Mouse (Mus musculus) midbrain, embryonic 14.5 days (tissue): Measurements from ENCODE around the gene Agbl3. TPM values are rescaled to one million over a fixed set of nuclear protein-coding genes. Genes with fewer than 3 reads are reported as not detected.

ENCODE experiments used
- ATAC-seq: fragments of 200-750 bp; cut with Nextera tagmentation; 2 replicates; pipeline ENCODE4 v1.8.0; 2017; ENCODE audit warnings: moderate number of reproducible peaks, moderate library complexity; ENCODE audit not compliant: low FRiP score, low TSS enrichment
- DNase-seq: peaks from one replicate; pipeline ENCODE4 v3.0.0-alpha.2; 2015
- H3K27ac ChIP-seq: fragments of 300-500 bp; sonication (generic); replicated peaks from 2 replicates; pipeline ENCODE4 v1.5.1; 2014; ENCODE audit warnings: mild to moderate bottlenecking, low read depth, low read length, moderate library complexity
- H3K27me3 ChIP-seq: fragments of 300-500 bp; sonication (generic); 2 replicates; pipeline ENCODE4 v1.6.1; 2014; ENCODE audit warnings: low read length, control low read depth, mixed read lengths; ENCODE audit not compliant: control insufficient read depth, insufficient read depth
- H3K36me3 ChIP-seq: fragments of 300-500 bp; sonication (generic); 2 replicates; pipeline ENCODE4 v1.6.1; 2014; ENCODE audit warnings: low read length, control low read depth; ENCODE audit not compliant: control insufficient read depth, insufficient read depth
- H3K4me1 ChIP-seq: fragments of 300-500 bp; sonication (generic); 2 replicates; pipeline ENCODE4 v1.6.1; 2014; ENCODE audit warnings: mild to moderate bottlenecking, antibody characterized with exemption, low read length, control low read depth; ENCODE audit not compliant: control insufficient read depth, insufficient read depth
- H3K4me2 ChIP-seq: fragments of 300-500 bp; sonication (generic); 2 replicates; pipeline ENCODE4 v1.6.1; 2014; ENCODE audit warnings: mild to moderate bottlenecking, low read length, moderate library complexity
- H3K4me3 ChIP-seq: fragments of 300-500 bp; sonication (generic); replicated peaks from 2 replicates; pipeline ENCODE4 v1.5.1; 2014; ENCODE audit warnings: low read depth, low read length
- H3K9ac ChIP-seq: fragments of 300-500 bp; sonication (generic); replicated peaks from 2 replicates; pipeline ENCODE4 v1.6.1; 2014; ENCODE audit warnings: mild to moderate bottlenecking, low read length, moderate library complexity
- H3K9me3 ChIP-seq: fragments of 300-500 bp; sonication (generic); 2 replicates; pipeline ENCODE4 v1.6.1; 2016; ENCODE audit warnings: low read length, control low read depth, mixed read lengths; ENCODE audit not compliant: control insufficient read depth
- WGBS: fragments of 180-500 bp; shearing (Covaris S2); extraction: QIAGEN DNeasy Blood & Tissue Kit; methylation state at CpG from one replicate; pipeline ENCODE4 v1.1.7; 2014; 5-methylcytosine and 5-hydroxymethylcytosine counted together
- polyA plus RNA-seq: library from polyadenylated mRNA; unstranded; fragments of >200 nt; fragmentation: Nextera tagmentation; extraction: Ambion mirVana; gene quantifications from 2 replicates; pipeline ENCODE4 v1.2.1, GENCODE M21; 2014

The Agbl3 gene
- polyA plus RNA-seq = 14.7 and 16.0 TPM in 2 replicates

- ATAC-seq = peak; percentile 96
- 1% methylated on average over 80 of the region's 81 CpGs for WGBS
- H3K9me3 ChIP-seq = no peaks in the 10 kb centered on the region
Measured at GRCm38 (mm10) chr6:34780231-34780942, at the start of gene Agbl3. Gene Agbl3 (plus strand): TSS chr6:34780432.

DNA sequence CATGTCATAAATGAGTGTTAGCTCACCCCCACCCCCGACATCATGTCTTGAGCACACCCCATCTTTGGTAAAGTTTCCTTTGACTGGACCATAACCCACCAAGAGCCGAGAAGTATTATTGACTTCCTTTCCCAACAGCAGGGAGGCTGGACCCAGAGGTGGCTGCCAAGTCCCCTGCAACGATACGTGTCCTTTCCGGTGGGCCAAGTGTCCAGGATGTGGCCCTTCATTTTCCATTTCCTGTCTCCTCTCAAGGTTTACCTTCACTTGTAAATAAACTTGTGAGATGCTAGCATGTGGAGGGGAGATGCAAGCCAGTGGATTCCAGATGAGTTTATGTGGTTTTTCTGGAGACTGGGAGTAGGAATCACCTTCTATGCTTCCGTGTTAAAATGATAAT is 49.2 kb upstream of the Agbl3 start:
- Histone ChIP-seq H3K27me3 (no peaks in the 10 kb centered on the region), H3K9me3 (no peaks in the 10 kb centered on the region), H3K9ac (no peak overlapping the region), H3K4me3 (no peak overlapping the region), H3K4me1 (no peaks in the 10 kb centered on the region), H3K27ac (no peak overlapping the region), H3K4me2 (no peak overlapping the region), H3K36me3 (no peaks in the 10 kb centered on the region)
- DNase-seq = no peak
- no peak for ATAC-seq
- 92% methylated on average over 6 of the region's 6 CpGs for WGBS

More at GRCm38 (mm10) chr6:34780231-34780942, at the start of gene Agbl3:
- Histone ChIP-seq H3K4me3 (peak within 1 kb of the TSS; percentile 64), H3K27ac (peak within 1 kb of the TSS; percentile 97), H3K9ac (peak within 1 kb of the TSS; percentile 92), H3K36me3 (no peaks in the 10 kb centered on the region), H3K4me2 (peak within 1 kb of the TSS; percentile 67), H3K4me1 (no peaks in the 10 kb centered on the region), H3K27me3 (no peaks in the 10 kb centered on the region)
- DNase-seq = peak; percentile 98

- Histone ChIP-seq H3K9ac (no peak overlapping the region), H3K4me2 (no peak overlapping the region), H3K27ac (no peak overlapping the region), H3K36me3 (no peaks in the 10 kb centered on the region), H3K4me1 (no peaks in the 10 kb centered on the region), H3K9me3 (no peaks in the 10 kb centered on the region), H3K27me3 (no peaks in the 10 kb centered on the region), H3K4me3 (no peak overlapping the region)
- WGBS = 79% methylated on average over 9 of the region's 9 CpGs
- ATAC-seq = no peak
- no peak for DNase-seq
Measured at GRCm38 (mm10) chr6:34731529-34731928, 48.7 kb upstream of the Agbl3 start.

DNA sequence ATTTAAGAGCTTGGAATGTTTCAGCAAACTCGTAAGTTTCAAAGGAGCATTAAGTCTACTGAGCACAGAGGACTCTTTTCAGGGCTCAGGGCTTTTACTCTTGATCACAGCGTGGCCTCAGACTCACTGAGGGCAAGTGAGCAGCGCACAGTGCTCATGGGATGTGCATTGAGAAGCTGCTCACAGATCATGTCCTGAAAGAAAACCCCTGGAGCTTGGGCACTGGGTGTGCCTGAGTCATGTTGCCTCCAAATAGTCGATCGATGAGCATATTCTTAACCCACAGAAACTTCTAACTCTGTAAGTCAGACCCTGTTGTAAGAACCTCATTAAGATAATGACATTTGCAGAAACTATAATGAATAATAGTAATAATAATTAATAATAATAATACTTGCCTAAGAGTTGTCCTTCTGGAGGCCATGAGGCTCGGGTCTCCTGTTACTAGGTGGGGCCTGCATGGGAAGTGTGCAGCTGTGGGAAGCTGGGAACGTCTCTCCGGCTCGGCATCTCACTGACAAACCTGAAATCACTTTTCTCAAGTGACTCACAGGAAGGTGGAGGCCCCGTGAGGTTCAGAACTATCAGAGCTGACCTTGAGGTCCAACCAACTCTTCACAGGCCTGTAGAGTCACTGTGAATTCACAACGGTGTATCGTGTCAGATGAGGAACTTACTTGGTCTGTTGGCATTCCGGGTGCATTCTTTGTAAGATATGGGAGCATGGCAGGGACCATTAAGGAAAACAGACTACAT is 45.1 kb upstream of the Agbl3 start:
- H3K4me3 ChIP-seq = no peak overlapping the region
- DNase-seq (no peak), ATAC-seq (no peak)
- H3K36me3 ChIP-seq = no peaks in the 10 kb centered on the region
- H3K9ac ChIP-seq = no peak overlapping the region
- H3K9me3 ChIP-seq = no peaks in the 10 kb centered on the region
- H3K4me2 ChIP-seq = no peak overlapping the region
- no peaks in the 10 kb centered on the region for H3K27me3 ChIP-seq
- WGBS = 89% methylated on average over 13 of the region's 13 CpGs
- no peak overlapping the region for H3K27ac ChIP-seq
- no peaks in the 10 kb centered on the region for H3K4me1 ChIP-seq

DNA sequence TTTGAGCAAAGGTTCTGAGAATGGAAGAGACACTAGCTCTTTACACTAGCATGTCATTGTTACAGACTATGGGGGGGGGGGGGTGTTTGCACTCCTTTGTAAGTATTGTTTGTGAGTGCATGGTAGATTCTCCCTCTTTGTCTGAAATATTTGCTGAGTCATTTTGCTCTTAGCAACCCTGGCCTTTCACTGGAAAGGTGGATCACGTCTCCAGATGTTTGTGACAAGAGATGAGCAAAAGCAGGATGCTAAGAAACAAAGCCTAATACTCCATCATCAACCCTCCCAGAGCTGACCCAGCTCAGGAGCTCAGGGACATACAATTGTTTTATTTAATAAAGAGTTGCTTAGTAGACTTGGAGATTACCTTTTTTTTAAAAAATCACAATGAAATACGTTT is 43.3 kb upstream of the Agbl3 start:
- H3K9me3 ChIP-seq = no peaks in the 10 kb centered on the region
- no peak overlapping the region for H3K4me2 ChIP-seq
- no peak overlapping the region for H3K9ac ChIP-seq
- H3K27ac ChIP-seq = no peak overlapping the region
- H3K4me1 ChIP-seq = no peaks in the 10 kb centered on the region
- H3K4me3 ChIP-seq = no peak overlapping the region
- H3K27me3 ChIP-seq = no peaks in the 10 kb centered on the region
- ATAC-seq (no peak), DNase-seq (no peak)
- 51% methylated on average over 2 of the region's 2 CpGs for WGBS
- no peaks in the 10 kb centered on the region for H3K36me3 ChIP-seq

GRCm38 (mm10) chr6:34743946-34744345 is 36.3 kb upstream of the Agbl3 start:
- Histone ChIP-seq H3K4me3 (no peak overlapping the region), H3K27ac (no peak overlapping the region), H3K9ac (no peak overlapping the region), H3K4me1 (no peaks in the 10 kb centered on the region), H3K27me3 (no peaks in the 10 kb centered on the region), H3K4me2 (no peak overlapping the region), H3K36me3 (no peaks in the 10 kb centered on the region; the same call in none of the 2 replicates), H3K9me3 (no peaks in the 10 kb centered on the region)
- DNase-seq (no peak), ATAC-seq (no peak)
- WGBS = 89% methylated on average over 4 of the region's 4 CpGs

DNA sequence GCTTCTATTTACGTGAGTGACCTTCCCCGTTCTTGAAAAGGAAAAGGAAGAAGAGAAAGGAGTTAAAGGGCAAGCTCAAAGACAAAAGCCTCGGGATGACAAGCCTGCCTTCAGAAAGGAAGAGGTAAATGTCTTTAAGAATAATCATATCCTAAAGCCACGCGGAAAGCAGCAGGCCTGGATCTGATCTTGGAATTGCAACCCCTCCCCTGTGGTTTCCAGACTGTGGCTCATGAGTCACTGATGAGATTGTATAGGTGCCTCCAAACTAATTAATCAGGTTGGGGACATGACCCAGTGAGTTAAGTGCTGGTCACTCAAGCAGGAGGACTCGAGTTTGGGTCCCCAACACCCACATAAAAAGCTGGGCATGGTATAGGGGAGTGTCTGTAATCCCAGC is 32.4 kb upstream of the Agbl3 start:
- H3K4me2 ChIP-seq = no peak overlapping the region
- no peak for ATAC-seq
- no peak overlapping the region for H3K4me3 ChIP-seq
- H3K27me3 ChIP-seq = no peaks in the 10 kb centered on the region
- no peaks in the 10 kb centered on the region for H3K4me1 ChIP-seq
- H3K9me3 ChIP-seq = no peaks in the 10 kb centered on the region
- DNase-seq = no peak
- no peak overlapping the region for H3K27ac ChIP-seq
- 75% methylated on average over 6 of the region's 6 CpGs for WGBS
- H3K36me3 ChIP-seq = no peaks in the 10 kb centered on the region; the same call in none of the 2 replicates
- no peak overlapping the region for H3K9ac ChIP-seq

DNA sequence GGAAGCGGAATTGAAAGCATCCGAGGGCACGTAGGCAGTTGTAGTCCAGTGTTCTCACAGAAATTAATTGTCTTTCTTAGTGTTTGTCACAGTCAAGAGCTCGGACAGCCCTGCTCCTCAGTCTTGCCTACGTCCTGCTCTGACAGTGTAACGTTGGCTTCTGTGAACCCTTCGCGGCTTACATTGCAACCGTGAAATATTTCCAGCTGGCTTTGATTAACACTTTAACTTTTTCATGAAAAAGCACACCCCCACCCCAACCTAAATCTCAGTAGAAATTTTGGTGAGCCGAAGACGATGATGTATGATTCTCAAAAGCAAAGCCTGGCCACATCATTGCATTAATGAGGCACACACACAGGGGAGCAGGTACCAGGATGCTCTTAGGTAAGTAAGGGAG is 31.7 kb upstream of the Agbl3 start:
- Histone ChIP-seq H3K4me3 (no peak overlapping the region), H3K9me3 (no peaks in the 10 kb centered on the region), H3K4me1 (no peaks in the 10 kb centered on the region), H3K4me2 (no peak overlapping the region), H3K36me3 (no peaks in the 10 kb centered on the region; the same call in none of the 2 replicates), H3K27me3 (no peaks in the 10 kb centered on the region), H3K27ac (no peak overlapping the region), H3K9ac (no peak overlapping the region)
- WGBS = 92% methylated on average over 11 of the region's 11 CpGs
- DNase-seq (no peak), ATAC-seq (no peak)

GRCm38 (mm10) chr6:34749526-34749925 is 30.7 kb upstream of the Agbl3 start:
- no peaks in the 10 kb centered on the region for H3K27me3 ChIP-seq
- 87% methylated on average over 6 of the region's 6 CpGs for WGBS
- ATAC-seq = no peak

More at GRCm38 (mm10) chr6:34749526-34749925, 30.7 kb upstream of the Agbl3 start:
- H3K4me1 ChIP-seq = no peaks in the 10 kb centered on the region
- H3K4me2 ChIP-seq = no peak overlapping the region
- H3K9me3 ChIP-seq = no peaks in the 10 kb centered on the region
- no peak for DNase-seq
- H3K36me3 ChIP-seq = no peaks in the 10 kb centered on the region; the same call in none of the 2 replicates
- no peak overlapping the region for H3K9ac ChIP-seq
- no peak overlapping the region for H3K4me3 ChIP-seq
- no peak overlapping the region for H3K27ac ChIP-seq
